Mouse (Mus musculus) Patski (cell line): Measurements from ENCODE around the gene Pknox1. TPM values are rescaled to one million over a fixed set of nuclear protein-coding genes. Genes with fewer than 3 reads are reported as not detected.
A peak's percentile ranks its signal among the peaks of the same experiment; 100 is the strongest.
"Not testable (repeated sequence)": the region's sequence is repeated elsewhere in the genome, so short reads cannot be mapped to it uniquely, and the experiment has no call there.

Experiments used
- ATAC-seq: fragments of 100-300 bp; one replicate; pipeline ENCODE4 v1.8.0; 2021
- CTCF ChIA-PET: fragments of 350-600 bp; sonication (Branson Sonifier 250); formaldehyde crosslinking; loops from one replicate; lab custom pipeline; 2022; ENCODE audit warnings: inconsistent platforms; lab: Charles Lee
- POLR2A ChIA-PET: fragments of 350-600 bp; sonication (Branson Sonifier 250); formaldehyde crosslinking; loops from one replicate; lab custom pipeline; 2022; ENCODE audit warnings: antibody characterized with exemption, inconsistent platforms; lab: Charles Lee
- DNase-seq: peaks from one replicate; pipeline ENCODE4 v3.0.0-alpha.2; 2011; ENCODE audit warnings: low read depth, low spot score
- H3K27me3 ChIP-seq: fragments of 371-371 bp; one replicate; pipeline ENCODE4 v1.5.1; 2021
- CTCF ChIP-seq: fragments of 100-300 bp; IDR thresholded peaks from one replicate; pipeline ENCODE4 v1.5.1; 2021
- in situ Hi-C: fragments of 300-500 bp; cut with MboI; formaldehyde crosslinking; loops from 3 replicates; pipeline ENCODE4 v1.11.1; 2018; ENCODE audit warnings: low pct_unique_long_range_greater_than_20kb, mixed read lengths
- polyA plus RNA-seq: library from polyadenylated mRNA; unstranded; gene quantifications from one replicate; pipeline ENCODE4 v1.2.3, GENCODE M21; 2021

The Pknox1 gene
- polyA plus RNA-seq, 1 experiment from 2014 or later, result 17.8 TPM

GRCm38 (mm10) chr17:31531441-31532158, 32.9 kb upstream of the Pknox1 start:
- ChIA-PET CTCF (interaction anchor here (0.9 kb wide), 1 partner anchor 10 kb away, joined by 3 read pairs; no protein-coding TSS in a partner anchor), POLR2A (no interaction called here)
- TF ChIP-seq CTCF, result no peak
- no peaks in the 10 kb centered on the region for H3K27me3 ChIP-seq
- no peak for ATAC-seq
- in situ Hi-C loops, result no loop called here
- no peak for DNase-seq

DNA sequence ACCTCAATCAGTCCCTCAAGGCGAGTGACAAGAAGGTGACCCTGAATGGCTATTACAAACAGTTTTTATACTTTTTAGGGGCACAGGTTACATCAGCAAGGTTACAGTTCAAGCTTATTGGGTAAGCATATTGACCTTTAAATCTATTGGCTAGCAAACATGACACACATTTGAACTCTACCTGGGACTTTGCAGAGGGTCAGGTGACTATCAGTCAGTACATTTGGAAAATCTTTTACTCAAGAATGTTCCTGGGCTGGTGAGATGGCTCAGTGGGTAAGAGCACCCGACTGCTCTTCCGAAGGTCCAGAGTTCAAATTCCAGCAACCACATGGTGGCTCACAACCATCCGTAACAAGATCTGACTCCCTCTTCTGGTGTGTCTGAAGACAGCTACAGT, 32.2 kb upstream of the Pknox1 start:
- CTCF ChIA-PET, result interaction anchor here (1.0 kb wide), 1 partner anchor 9 kb away, joined by 3 read pairs; no protein-coding TSS in a partner anchor
- H3K27me3 ChIP-seq, ATAC-seq, DNase-seq, POLR2A ChIA-PET, in situ Hi-C loops: not testable (repeated sequence)

DNA sequence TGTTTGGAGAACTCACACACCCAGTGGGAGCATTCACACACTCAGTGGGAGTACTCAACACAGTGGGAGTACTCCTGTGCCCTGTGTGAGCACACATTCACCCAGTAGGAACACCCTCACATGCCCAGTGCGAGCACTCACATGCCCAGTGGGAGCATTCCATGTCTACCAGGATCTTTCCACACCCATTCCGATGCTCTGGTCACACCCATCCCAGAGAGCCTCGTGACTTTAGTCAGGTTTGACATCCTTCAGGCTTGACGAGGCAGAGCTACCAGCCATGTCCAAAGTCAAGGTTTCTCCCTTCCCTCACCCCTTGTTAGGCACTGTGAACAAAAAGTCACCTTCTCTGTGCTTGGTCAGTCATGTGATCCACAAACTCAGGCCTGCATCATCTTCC, 29.2 kb upstream of the Pknox1 start:
- ChIA-PET POLR2A (no interaction called here), CTCF (interaction anchor here (0.9 kb wide), 1 partner anchor 23 kb away, joined by 4 read pairs; no protein-coding TSS in a partner anchor)
- DNase-seq, result no peak
- ATAC-seq, result peak; percentile 54
- TF ChIP-seq CTCF, result no peak
- in situ Hi-C loops, result no loop called here
- no peaks in the 10 kb centered on the region for H3K27me3 ChIP-seq

DNA sequence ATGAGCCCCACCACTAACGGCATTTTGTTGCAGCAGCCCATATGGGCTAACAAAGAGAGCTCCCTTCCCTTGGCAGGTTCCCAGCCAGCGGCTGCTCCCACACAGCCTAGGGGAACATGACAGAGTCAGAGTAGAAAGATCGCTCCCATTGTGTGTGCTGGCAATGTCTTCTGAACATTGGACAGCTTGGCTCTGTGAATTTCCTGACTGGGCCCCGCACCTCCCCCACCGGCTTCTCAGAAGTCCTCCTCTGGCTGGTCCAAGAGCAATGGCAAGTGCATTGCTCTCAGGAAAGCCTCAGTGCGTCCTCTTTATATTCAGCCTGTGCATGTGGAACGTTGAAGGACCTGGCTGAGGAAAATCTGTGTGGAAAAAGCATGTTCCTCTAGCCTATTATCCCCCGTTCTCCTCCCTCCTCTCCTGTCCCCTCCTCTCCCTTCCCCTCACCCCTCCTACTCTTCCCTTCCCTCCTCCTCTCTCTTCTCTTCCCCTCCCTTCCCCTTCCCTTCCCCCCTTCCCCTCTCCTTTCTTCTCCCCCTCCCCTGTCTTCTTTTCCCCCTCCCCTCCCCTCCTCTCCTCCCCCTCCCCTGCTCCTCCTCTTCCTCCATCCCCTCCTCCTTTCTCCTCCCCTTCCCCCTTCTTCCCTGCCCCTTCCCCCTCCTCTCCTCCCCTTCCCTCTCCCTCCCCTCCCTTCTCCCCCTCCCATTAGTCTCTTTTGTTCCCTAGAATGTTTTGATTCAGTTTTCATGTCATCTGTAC, 28.5 kb upstream of the Pknox1 start:
- no peaks in the 10 kb centered on the region for H3K27me3 ChIP-seq
- no peak for TF ChIP-seq CTCF
- DNase-seq (no peak), ATAC-seq (peak; percentile 34)
- CTCF ChIA-PET, result interaction anchor here (0.9 kb wide), 1 partner anchor 22 kb away, joined by 4 read pairs; no protein-coding TSS in a partner anchor
- POLR2A ChIA-PET, result no interaction called here
- in situ Hi-C loops, result no loop called here

- ATAC-seq (no peak), DNase-seq (no peak)
- in situ Hi-C loops, result no loop called here
- no peak for TF ChIP-seq CTCF
- ChIA-PET POLR2A (interaction anchor here (0.6 kb wide), 1 partner anchor 73 kb away, joined by 3 read pairs; no protein-coding TSS in a partner anchor), CTCF (no interaction called here)
- no peaks in the 10 kb centered on the region for H3K27me3 ChIP-seq
These were observed 24.4 kb upstream of the Pknox1 start for GRCm38 (mm10) chr17:31540101-31540500.

DNA sequence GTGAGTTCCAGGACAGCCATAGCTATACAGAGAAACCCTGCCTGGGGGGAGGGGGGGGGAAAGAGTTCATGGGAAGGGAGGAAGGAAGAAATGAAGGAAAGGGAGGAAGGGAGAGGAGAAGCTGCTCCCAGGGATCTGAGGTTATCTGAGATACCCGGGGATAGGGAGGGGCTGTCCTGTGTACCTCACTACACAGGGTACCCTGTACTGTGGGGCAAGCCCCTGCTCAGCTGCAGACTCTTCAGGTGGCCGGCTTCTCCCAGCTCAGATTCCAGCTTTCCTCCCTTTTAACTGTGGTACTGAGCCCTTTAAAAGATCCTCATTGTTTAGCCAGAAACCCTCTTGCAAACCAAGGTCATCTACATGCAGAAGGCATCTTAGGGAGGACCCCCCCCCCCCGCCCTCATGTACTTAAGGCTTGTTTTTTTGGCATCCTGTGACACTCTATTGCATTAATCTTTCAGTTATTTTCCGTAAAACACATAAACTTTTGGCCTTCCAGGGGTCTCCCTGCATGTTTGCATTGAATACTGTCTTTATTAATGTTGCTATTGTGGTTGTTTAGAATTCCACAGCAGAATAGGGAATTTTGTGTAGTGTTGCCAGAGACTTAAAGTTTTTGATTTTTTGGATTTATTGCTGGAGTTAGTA, 23.6 kb upstream of the Pknox1 start:
- DNase-seq, result no peak
- POLR2A ChIA-PET, result no interaction called here
- in situ Hi-C loops, result no loop called here

GRCm38 (mm10) chr17:31541460-31541831, 23.1 kb upstream of the Pknox1 start:
- no peaks in the 10 kb centered on the region for H3K27me3 ChIP-seq
- CTCF ChIA-PET, result no interaction called here
- in situ Hi-C loops, result no loop called here
- no peak for TF ChIP-seq CTCF
- no peak for DNase-seq
- POLR2A ChIA-PET, result interaction anchor here (1.2 kb wide), 1 partner anchor 17 kb away, joined by 3 read pairs; no protein-coding TSS in a partner anchor
- ATAC-seq, result no peak

More for the DNA sequence above, 23.6 kb upstream of the Pknox1 start:
- CTCF ChIA-PET, result no interaction called here
- no peaks in the 10 kb centered on the region for H3K27me3 ChIP-seq
- TF ChIP-seq CTCF, result no peak
- no peak for ATAC-seq

DNA sequence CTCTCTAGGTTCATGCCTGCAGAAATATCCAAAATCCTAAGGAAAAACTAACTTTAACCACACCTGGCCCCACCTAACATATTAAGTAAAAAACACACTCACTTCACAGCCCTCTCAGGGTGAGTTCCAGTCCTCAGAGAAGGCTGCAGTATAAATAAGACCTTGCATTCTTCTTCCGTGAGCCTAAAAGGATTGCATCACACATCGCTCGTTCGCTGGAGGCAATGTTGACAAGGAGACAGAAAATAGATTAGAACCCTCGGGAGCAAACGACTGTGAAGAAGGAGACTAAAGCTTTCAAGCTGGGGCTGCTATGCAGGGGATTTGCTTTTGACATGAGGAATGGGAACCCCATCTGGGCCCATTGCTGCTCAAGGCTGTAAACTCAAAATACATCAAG, 21.0 kb upstream of the Pknox1 start:
- ATAC-seq (no peak), DNase-seq (no peak)
- TF ChIP-seq CTCF, result no peak
- H3K27me3 ChIP-seq, result no peaks in the 10 kb centered on the region
- ChIA-PET CTCF (no interaction called here), POLR2A (no interaction called here)
- in situ Hi-C loops, result no loop called here

DNA sequence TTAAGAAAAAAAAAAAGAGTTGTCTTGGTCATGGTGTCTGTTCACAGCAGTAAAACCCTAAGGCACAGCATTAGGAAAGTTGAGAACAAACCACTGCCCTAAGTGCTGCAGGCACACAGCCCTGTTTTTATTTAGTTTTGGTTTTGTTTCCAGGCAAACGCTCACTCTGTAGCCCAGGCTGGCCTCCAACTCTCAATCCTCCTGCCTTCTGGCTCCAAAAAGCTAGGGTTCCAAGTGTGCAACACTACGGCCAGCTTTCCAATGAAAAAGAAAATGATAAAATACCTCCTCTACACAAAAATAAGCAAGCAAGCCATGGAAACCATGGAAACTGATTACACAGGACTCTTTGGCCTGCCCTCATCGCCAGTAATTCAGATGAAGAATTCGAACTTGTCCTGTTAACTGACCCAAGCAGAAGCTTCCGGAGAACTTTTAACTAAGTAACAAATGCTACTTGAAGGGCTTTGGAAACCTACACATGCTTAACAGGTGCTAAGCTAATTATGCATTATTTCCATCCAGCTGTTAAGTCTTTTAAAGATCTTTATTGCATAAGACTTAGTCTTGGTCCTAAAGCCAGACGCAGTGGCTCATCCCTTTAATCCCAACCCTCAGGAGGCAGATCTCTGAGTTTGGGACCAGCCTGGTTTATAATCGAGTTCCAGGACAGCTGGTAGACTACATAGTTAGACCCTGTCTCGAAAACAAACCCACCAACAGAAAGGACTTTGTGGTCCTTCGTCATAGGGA, 17.9 kb upstream of the Pknox1 start:
- ATAC-seq, result no peak
- POLR2A ChIA-PET, result interaction anchor here (0.6 kb wide), 1 partner anchor 332 kb away, joined by 5 read pairs; no protein-coding TSS in a partner anchor
- no peak for DNase-seq
- H3K27me3 ChIP-seq, result no peaks in the 10 kb centered on the region
- CTCF ChIA-PET, result interaction anchor here (1.3 kb wide), 1 partner anchor 15 kb away, joined by 3 read pairs; no protein-coding TSS in a partner anchor
- in situ Hi-C loops, result no loop called here
- TF ChIP-seq CTCF, result no peak

DNA sequence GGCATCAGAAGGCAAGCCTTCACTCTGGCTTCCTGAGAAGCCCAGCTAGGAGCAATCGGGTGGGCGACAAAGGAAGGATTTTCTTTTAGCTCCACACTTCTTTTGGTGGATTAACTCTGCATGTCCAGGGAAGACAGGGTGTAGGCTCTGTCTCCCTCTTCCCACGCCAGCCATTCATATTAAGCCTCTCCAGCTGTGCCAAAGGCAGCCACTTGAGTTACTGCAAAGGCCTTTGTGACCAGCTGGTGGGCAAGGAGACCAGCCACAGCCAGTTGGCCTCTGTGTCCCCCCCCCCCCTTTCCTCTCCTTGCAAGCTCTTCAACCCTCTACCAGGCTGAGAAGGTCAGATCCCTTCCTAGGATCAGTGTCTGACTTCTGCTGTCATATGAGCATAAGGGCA, 16.6 kb upstream of the Pknox1 start:
- POLR2A ChIA-PET, result interaction anchor here (0.6 kb wide), 1 partner anchor 429 kb away, joined by 3 read pairs; no protein-coding TSS in a partner anchor
- no peak for DNase-seq
- no peak for ATAC-seq
- in situ Hi-C loops, result no loop called here
- no peak for TF ChIP-seq CTCF
- CTCF ChIA-PET, result interaction anchor here (1.7 to 2.8 kb wide), 2 partner anchors 9 to 10 kb away, joined by 3 to 9 read pairs; no protein-coding TSS in a partner anchor
- no peaks in the 10 kb centered on the region for H3K27me3 ChIP-seq
